Mouse (Mus musculus) hindbrain, embryonic 16.5 days (tissue): ENCODE data around the gene Ckap4. TPM values are rescaled to one million over a fixed set of nuclear protein-coding genes. Genes with fewer than 3 reads are reported as not detected.
"Not testable (repeated sequence)": the region's sequence is repeated elsewhere in the genome, so short reads cannot be mapped to it uniquely, and the experiment has no call there.

Experiments used
- ATAC-seq: fragments of 200-750 bp; cut with Nextera tagmentation; 2 replicates; pipeline ENCODE4 v1.8.0; 2017; ENCODE audit warnings: moderate TSS enrichment, moderate library complexity
- H3K27ac ChIP-seq: fragments of 300-500 bp; sonication (generic); 2 replicates; pipeline ENCODE4 v1.5.1; 2014; ENCODE audit warnings: low read depth, mild to moderate bottlenecking, control low read depth, low read length, moderate library complexity
- H3K27me3 ChIP-seq: fragments of 300-500 bp; sonication (generic); replicated peaks from 2 replicates; pipeline ENCODE4 v1.6.1; 2014; ENCODE audit warnings: low read length; ENCODE audit not compliant: control insufficient read depth, insufficient read depth
- H3K36me3 ChIP-seq: fragments of 300-500 bp; sonication (generic); 2 replicates; pipeline ENCODE4 v1.6.1; 2014; ENCODE audit warnings: mild to moderate bottlenecking, low read length, moderate library complexity, mixed read lengths; ENCODE audit not compliant: control insufficient read depth, insufficient read depth
- H3K4me1 ChIP-seq: fragments of 300-500 bp; sonication (generic); 2 replicates; pipeline ENCODE4 v1.6.1; 2014; ENCODE audit warnings: low read depth, low read length; ENCODE audit not compliant: control insufficient read depth, insufficient read depth
- H3K4me2 ChIP-seq: fragments of 300-500 bp; sonication (generic); 2 replicates; pipeline ENCODE4 v1.6.1; 2014; ENCODE audit warnings: mild to moderate bottlenecking, low read length, control low read depth, moderate library complexity
- H3K4me3 ChIP-seq: fragments of 300-500 bp; sonication (generic); 2 replicates; pipeline ENCODE4 v1.5.1; 2014; ENCODE audit warnings: mild to moderate bottlenecking, low read length, control low read depth, moderate library complexity
- H3K9ac ChIP-seq: fragments of 300-500 bp; sonication (generic); 2 replicates; pipeline ENCODE4 v1.6.1; 2014; ENCODE audit warnings: low read depth, mild to moderate bottlenecking, control low read depth, low read length, moderate library complexity
- H3K9me3 ChIP-seq: fragments of 300-500 bp; sonication (generic); 2 replicates; pipeline ENCODE4 v1.6.1; 2014; ENCODE audit warnings: mild to moderate bottlenecking, low read length, moderate library complexity; ENCODE audit not compliant: control insufficient read depth
- WGBS: fragments of 180-500 bp; shearing (Covaris S2); extraction: QIAGEN DNeasy Blood & Tissue Kit; methylation state at CpG from one replicate; pipeline ENCODE4 v1.1.7; 2014; 5-methylcytosine and 5-hydroxymethylcytosine counted together
- polyA plus RNA-seq: library from polyadenylated mRNA; unstranded; fragments of >200 nt; fragmentation: Nextera tagmentation; extraction: Ambion mirVana; gene quantifications from 2 replicates; pipeline ENCODE4 v1.2.1, GENCODE M21; 2015

The Ckap4 gene
- polyA plus RNA-seq, 1 experiment from 2014 or later: 24.2 TPM

- Histone ChIP-seq H3K27me3 (no peaks in the 10 kb centered on the region), H3K4me3 (no peak overlapping the region), H3K9ac (no peak overlapping the region), H3K36me3 (peaks cover 8% of the 10 kb centered on the region), H3K4me1 (no peaks in the 10 kb centered on the region), H3K27ac (no peak overlapping the region), H3K9me3 (no peaks in the 10 kb centered on the region), H3K4me2 (no peak overlapping the region)
- ATAC-seq: 0 out of 2 replicates have a peak, but pooled peaks have one; percentile 27
- whole genome bisulfite sequencing: 54% methylated on average over 10 of the region's 10 CpGs
Observed at GRCm38 (mm10) chr10:84523682-84524081, 10.2 kb downstream of the Ckap4 start.

- Histone ChIP-seq H3K4me2 (no peak overlapping the region), H3K9ac (no peak overlapping the region), H3K9me3 (peaks cover 2% of the 10 kb centered on the region), H3K4me1 (no peaks in the 10 kb centered on the region), H3K27ac (no peak overlapping the region), H3K36me3 (no peaks in the 10 kb centered on the region), H3K4me3 (no peak overlapping the region), H3K27me3 (no peaks in the 10 kb centered on the region)
- ATAC-seq: peak; percentile 51
- 55% methylated on average over 11 of the region's 11 CpGs for whole genome bisulfite sequencing
Observed at GRCm38 (mm10) chr10:84516414-84516927, 17.4 kb downstream of the Ckap4 start.

GRCm38 (mm10) chr10:84515980-84516379 is 17.9 kb downstream of the Ckap4 start:
- not testable (repeated sequence) for H3K4me2 ChIP-seq, H3K9ac ChIP-seq, H3K36me3 ChIP-seq, H3K27ac ChIP-seq, H3K4me1 ChIP-seq, H3K4me3 ChIP-seq, H3K9me3 ChIP-seq, H3K27me3 ChIP-seq
- 72% methylated on average over 1 of the region's 1 CpGs for WGBS
- peak; percentile 21 for ATAC-seq

- no peak overlapping the region for H3K4me3 ChIP-seq
- H3K27ac ChIP-seq: no peak overlapping the region
- WGBS: 28% methylated on average over 3 of the region's 3 CpGs
- H3K36me3 ChIP-seq: no peaks in the 10 kb centered on the region
- peaks cover 2% of the 10 kb centered on the region for H3K9me3 ChIP-seq
- H3K4me1 ChIP-seq: no peaks in the 10 kb centered on the region
- no peaks in the 10 kb centered on the region for H3K27me3 ChIP-seq
- ATAC-seq: peak; percentile 79
- H3K9ac ChIP-seq: no peak overlapping the region
- H3K4me2 ChIP-seq: no peak overlapping the region; the same call in 1 of the 2 replicates
Observed at GRCm38 (mm10) chr10:84515512-84515950, 18.3 kb downstream of the Ckap4 start.

- Histone ChIP-seq H3K27ac (no peak overlapping the region), H3K9me3 (peaks cover 2% of the 10 kb centered on the region), H3K4me3 (no peak overlapping the region), H3K4me2 (no peak overlapping the region), H3K9ac (no peak overlapping the region), H3K27me3 (no peaks in the 10 kb centered on the region), H3K36me3 (no peaks in the 10 kb centered on the region), H3K4me1 (no peaks in the 10 kb centered on the region)
- ATAC-seq: no peak
- 47% methylated on average over 5 of the region's 5 CpGs for WGBS
Observed at GRCm38 (mm10) chr10:84514038-84514578, 19.8 kb downstream of the Ckap4 start.

GRCm38 (mm10) chr10:84512766-84513165 is 21.1 kb downstream of the Ckap4 start:
- no peak for ATAC-seq
- Histone ChIP-seq H3K27me3 (no peaks in the 10 kb centered on the region), H3K4me3 (no peak overlapping the region), H3K27ac (no peak overlapping the region), H3K9ac (no peak overlapping the region), H3K36me3 (no peaks in the 10 kb centered on the region), H3K4me1 (no peaks in the 10 kb centered on the region), H3K9me3 (peaks cover 2% of the 10 kb centered on the region), H3K4me2 (no peak overlapping the region)

- 93% methylated on average over 1 of the region's 1 CpGs for WGBS
- H3K4me3 ChIP-seq: no peak overlapping the region
- H3K27ac ChIP-seq: no peak overlapping the region
- H3K36me3 ChIP-seq: no peaks in the 10 kb centered on the region
- H3K9ac ChIP-seq: no peak overlapping the region
- peaks cover 2% of the 10 kb centered on the region for H3K9me3 ChIP-seq
- H3K4me2 ChIP-seq: no peak overlapping the region
- no peaks in the 10 kb centered on the region for H3K27me3 ChIP-seq
- no peak for ATAC-seq
- no peaks in the 10 kb centered on the region for H3K4me1 ChIP-seq
Observed at GRCm38 (mm10) chr10:84508603-84509002, 25.3 kb downstream of the Ckap4 start.

GRCm38 (mm10) chr10:84498867-84499266 is 35.0 kb downstream of the Ckap4 start:
- Histone ChIP-seq H3K27me3 (no peaks in the 10 kb centered on the region), H3K9me3 (no peaks in the 10 kb centered on the region), H3K4me2 (no peak overlapping the region), H3K4me3 (no peak overlapping the region), H3K36me3 (no peaks in the 10 kb centered on the region), H3K9ac (no peak overlapping the region), H3K4me1 (no peaks in the 10 kb centered on the region), H3K27ac (no peak overlapping the region)
- 63% methylated on average over 2 of the region's 2 CpGs for WGBS
- ATAC-seq: no peak

- H3K4me2 ChIP-seq: no peak overlapping the region
- H3K9ac ChIP-seq: no peak overlapping the region
- H3K27ac ChIP-seq: no peak overlapping the region
- 49% methylated on average over 2 of the region's 2 CpGs for WGBS
- no peak overlapping the region for H3K4me3 ChIP-seq
- no peaks in the 10 kb centered on the region for H3K9me3 ChIP-seq
- H3K27me3 ChIP-seq: no peaks in the 10 kb centered on the region
- ATAC-seq: no peak
- no peaks in the 10 kb centered on the region for H3K4me1 ChIP-seq
- no peaks in the 10 kb centered on the region for H3K36me3 ChIP-seq
Observed at GRCm38 (mm10) chr10:84496805-84497204, 37.1 kb downstream of the Ckap4 start.
